Mouse (Mus musculus): ENCODE data around the gene Adarb1.

GRCm38 (mm10) chr10:77380716-77381115 lies 37.4 kb downstream of the Adarb1 start:
- TF ChIP-seq CTCF (IDR thresholded peaks at IDR 0.05; ENCODE audit: control insufficient read depth, insufficient read depth, insufficient read length) (no peak), MYOG (IDR thresholded peaks at IDR 0.05; ENCODE audit: control insufficient read depth, extremely low read depth, insufficient read length) (no peak), MAX (IDR thresholded peaks at IDR 0.05) (no peak), CEBPB (IDR thresholded peaks at IDR 0.05; ENCODE audit: low read depth) (peak; percentile 53), MYOD1 (IDR thresholded peaks at IDR 0.05; ENCODE audit: control insufficient read depth, insufficient read length, low read depth) (no peak)
